Mouse (Mus musculus) lung, embryonic 16.5 days (tissue): ENCODE measurements at regions not wholly inside any gene's neighbourhood (a gene's known extent, or its start where the extent isn't known, plus 50 kb on each side); places are given as distances from the start of the nearest gene placed in this dataset.

ENCODE experiments used
- ATAC-seq: fragments of 200-750 bp; cut with Nextera tagmentation; 2 replicates; pipeline ENCODE4 v1.8.0; 2017; ENCODE audit warnings: low read depth, mild to moderate bottlenecking, moderate library complexity
- H3K27ac ChIP-seq: fragments of 300-500 bp; sonication (generic); 2 replicates; pipeline ENCODE4 v1.5.1; 2014; ENCODE audit warnings: mild to moderate bottlenecking, control low read depth, low read length
- H3K27me3 ChIP-seq: fragments of 300-500 bp; sonication (generic); 2 replicates; pipeline ENCODE4 v1.6.1; 2014; ENCODE audit warnings: low read depth, low read length, mixed read lengths; ENCODE audit not compliant: control insufficient read depth, insufficient read depth
- H3K36me3 ChIP-seq: fragments of 300-500 bp; sonication (generic); 2 replicates; pipeline ENCODE4 v1.6.1; 2014; ENCODE audit warnings: low read length; ENCODE audit not compliant: control insufficient read depth, insufficient read depth
- H3K4me1 ChIP-seq: fragments of 300-500 bp; sonication (generic); replicated peaks from 2 replicates; pipeline ENCODE4 v1.6.1; 2014; ENCODE audit warnings: low read length, mixed read lengths; ENCODE audit not compliant: control insufficient read depth, insufficient read depth
- H3K4me2 ChIP-seq: fragments of 300-500 bp; sonication (generic); 2 replicates; pipeline ENCODE4 v1.6.1; 2014; ENCODE audit warnings: low read depth, low read length, control low read depth
- H3K4me3 ChIP-seq: fragments of 300-500 bp; sonication (generic); 2 replicates; pipeline ENCODE4 v1.5.1; 2014; ENCODE audit warnings: mild to moderate bottlenecking, low read length, control low read depth
- H3K9ac ChIP-seq: fragments of 300-500 bp; sonication (generic); 2 replicates; pipeline ENCODE4 v1.6.1; 2014; ENCODE audit warnings: low read length, control low read depth
- H3K9me3 ChIP-seq: fragments of 300-500 bp; sonication (generic); 2 replicates; pipeline ENCODE4 v1.6.1; 2016; ENCODE audit warnings: low read length; ENCODE audit not compliant: control insufficient read depth
- WGBS: fragments of 180-500 bp; shearing (Covaris S2); extraction: QIAGEN DNeasy Blood & Tissue Kit; methylation state at CpG from one replicate; pipeline ENCODE4 v1.1.7; 2014; 5-methylcytosine and 5-hydroxymethylcytosine counted together

- Histone ChIP-seq H3K9me3 (no peaks in the 10 kb centered on the region), H3K4me3 (peak overlapping the region; percentile 21), H3K9ac (no peak overlapping the region), H3K36me3 (no peaks in the 10 kb centered on the region), H3K4me1 (no peaks in the 10 kb centered on the region), H3K4me2 (peak overlapping the region; percentile 46), H3K27me3 (no peaks in the 10 kb centered on the region), H3K27ac (peak overlapping the region; percentile 78)
- WGBS, result 30% methylated on average over 26 of the region's 26 CpGs
- peak; percentile 91 for ATAC-seq
These were observed 114.9 kb upstream of the Phactr1 start for GRCm38 (mm10) chr13:42565291-42566058.

- Histone ChIP-seq H3K9me3 (no peaks in the 10 kb centered on the region), H3K9ac (no peak overlapping the region), H3K4me1 (0 out of 2 replicates have a peak, but pooled peaks cover 6% of the 10 kb centered on the region), H3K27ac (peak overlapping the region; percentile 49), H3K4me3 (no peak overlapping the region), H3K4me2 (no peak overlapping the region), H3K36me3 (no peaks in the 10 kb centered on the region), H3K27me3 (no peaks in the 10 kb centered on the region)
- WGBS, result 47% methylated on average over 10 of the region's 10 CpGs
- ATAC-seq, result no peak
These were observed 109.6 kb upstream of the Phactr1 start for GRCm38 (mm10) chr13:42570600-42571348.

DNA sequence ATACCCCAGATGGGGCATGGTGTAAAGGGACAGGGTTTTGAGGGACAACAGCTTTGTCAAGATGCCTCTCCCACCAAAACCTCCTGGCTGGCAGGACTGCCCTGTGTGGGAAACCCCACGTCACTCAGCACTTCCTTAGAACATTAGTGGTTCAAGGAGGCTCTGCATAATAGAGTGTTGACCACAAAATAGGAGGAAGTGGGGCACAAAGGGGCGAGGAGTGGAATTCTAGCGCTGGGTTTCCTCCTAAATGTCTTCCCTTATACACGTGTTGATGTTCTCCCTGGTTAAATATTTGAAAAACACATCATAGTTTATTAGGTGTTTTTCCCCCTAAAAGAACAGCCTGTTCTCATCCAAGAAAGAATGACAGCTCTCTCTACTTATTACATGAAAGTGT lies 106.2 kb upstream of the Phactr1 start:
- Histone ChIP-seq H3K27ac (no peak overlapping the region), H3K36me3 (no peaks in the 10 kb centered on the region), H3K9me3 (no peaks in the 10 kb centered on the region), H3K4me2 (no peak overlapping the region), H3K9ac (no peak overlapping the region), H3K4me1 (0 out of 2 replicates have a peak, but pooled peaks cover 6% of the 10 kb centered on the region), H3K27me3 (no peaks in the 10 kb centered on the region), H3K4me3 (no peak overlapping the region)
- peak; percentile 52; the same call in 1 of the 2 replicates for ATAC-seq
- 25% methylated on average over 4 of the region's 4 CpGs for WGBS

- Histone ChIP-seq H3K27ac (no peak overlapping the region), H3K36me3 (no peaks in the 10 kb centered on the region), H3K4me1 (0 out of 2 replicates have a peak, but pooled peaks cover 6% of the 10 kb centered on the region), H3K4me3 (no peak overlapping the region), H3K4me2 (no peak overlapping the region), H3K9ac (no peak overlapping the region), H3K9me3 (no peaks in the 10 kb centered on the region), H3K27me3 (no peaks in the 10 kb centered on the region)
- WGBS, result 26% methylated on average over 16 of the region's 16 CpGs
- ATAC-seq, result no peak
These were observed 104.5 kb upstream of the Phactr1 start for GRCm38 (mm10) chr13:42575725-42576426.

GRCm38 (mm10) chr13:42579471-42579870 lies 101.0 kb upstream of the Phactr1 start:
- no peak overlapping the region for H3K27ac ChIP-seq
- H3K4me3 ChIP-seq, result no peak overlapping the region
- no peaks in the 10 kb centered on the region for H3K9me3 ChIP-seq
- H3K9ac ChIP-seq, result no peak overlapping the region
- 40% methylated on average over 3 of the region's 3 CpGs for WGBS
- H3K4me2 ChIP-seq, result no peak overlapping the region
- H3K27me3 ChIP-seq, result no peaks in the 10 kb centered on the region
- ATAC-seq, result no peak
- H3K36me3 ChIP-seq, result no peaks in the 10 kb centered on the region
- H3K4me1 ChIP-seq, result no peaks in the 10 kb centered on the region

DNA sequence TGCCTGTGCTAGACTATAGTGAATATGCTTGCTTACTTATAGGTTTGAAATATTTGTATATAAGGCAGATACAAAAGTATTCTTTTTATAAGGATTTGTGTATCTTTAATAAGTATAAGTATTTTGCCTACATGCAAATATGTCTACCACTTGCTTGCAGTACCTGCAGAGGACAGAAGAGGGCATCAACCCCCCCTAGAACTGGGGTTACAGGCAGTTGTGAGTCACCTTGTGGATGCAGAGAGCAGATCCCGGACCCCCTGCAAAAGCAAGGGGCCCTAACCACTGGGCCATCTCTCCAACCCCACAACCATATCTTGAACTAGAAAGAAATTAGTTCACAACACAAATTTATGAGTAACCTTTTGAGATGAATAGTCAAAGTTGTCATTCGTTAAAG lies 91.3 kb upstream of the Phactr1 start:
- ATAC-seq, result no peak
- Histone ChIP-seq H3K9me3 (no peaks in the 10 kb centered on the region), H3K4me2 (no peak overlapping the region), H3K36me3 (no peaks in the 10 kb centered on the region), H3K4me1 (no peaks in the 10 kb centered on the region), H3K27ac (no peak overlapping the region), H3K9ac (no peak overlapping the region), H3K4me3 (no peak overlapping the region), H3K27me3 (no peaks in the 10 kb centered on the region)
- 83% methylated on average over 2 of the region's 2 CpGs for WGBS

GRCm38 (mm10) chr13:42589607-42590006 lies 90.8 kb upstream of the Phactr1 start:
- WGBS, result 73% methylated on average over 5 of the region's 5 CpGs
- no peak for ATAC-seq
- H3K9ac ChIP-seq, result no peak overlapping the region
- no peak overlapping the region for H3K4me3 ChIP-seq
- H3K36me3 ChIP-seq, result no peaks in the 10 kb centered on the region
- H3K4me2 ChIP-seq, result no peak overlapping the region
- H3K27me3 ChIP-seq, result no peaks in the 10 kb centered on the region
- H3K9me3 ChIP-seq, result no peaks in the 10 kb centered on the region
- no peak overlapping the region for H3K27ac ChIP-seq
- no peaks in the 10 kb centered on the region for H3K4me1 ChIP-seq

DNA sequence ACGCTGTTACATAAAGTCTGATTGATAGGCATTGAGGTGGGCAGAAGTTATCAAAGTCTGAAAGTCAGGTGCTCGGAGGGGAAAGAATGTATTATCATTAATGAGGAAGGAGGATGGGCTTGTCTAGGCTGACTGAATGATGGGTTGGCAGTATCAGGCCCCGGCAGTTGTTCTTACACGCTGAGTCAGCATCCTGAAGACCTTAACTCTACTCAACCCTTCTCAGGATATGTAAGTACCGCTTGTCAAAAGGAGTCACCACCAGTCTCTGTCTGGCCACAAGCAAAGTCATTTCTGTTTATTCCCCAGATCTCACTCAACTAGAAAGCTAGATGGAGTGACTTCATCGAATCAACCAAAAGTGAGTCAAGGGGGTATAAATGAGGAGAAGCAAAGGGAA lies 90.0 kb upstream of the Phactr1 start:
- no peaks in the 10 kb centered on the region for H3K27me3 ChIP-seq
- H3K36me3 ChIP-seq, result no peaks in the 10 kb centered on the region
- no peak overlapping the region for H3K4me3 ChIP-seq
- no peak overlapping the region for H3K4me2 ChIP-seq
- no peaks in the 10 kb centered on the region for H3K4me1 ChIP-seq
- ATAC-seq, result no peak
- no peak overlapping the region for H3K27ac ChIP-seq
- WGBS, result 77% methylated on average over 6 of the region's 6 CpGs
- no peak overlapping the region for H3K9ac ChIP-seq
- H3K9me3 ChIP-seq, result no peaks in the 10 kb centered on the region

DNA sequence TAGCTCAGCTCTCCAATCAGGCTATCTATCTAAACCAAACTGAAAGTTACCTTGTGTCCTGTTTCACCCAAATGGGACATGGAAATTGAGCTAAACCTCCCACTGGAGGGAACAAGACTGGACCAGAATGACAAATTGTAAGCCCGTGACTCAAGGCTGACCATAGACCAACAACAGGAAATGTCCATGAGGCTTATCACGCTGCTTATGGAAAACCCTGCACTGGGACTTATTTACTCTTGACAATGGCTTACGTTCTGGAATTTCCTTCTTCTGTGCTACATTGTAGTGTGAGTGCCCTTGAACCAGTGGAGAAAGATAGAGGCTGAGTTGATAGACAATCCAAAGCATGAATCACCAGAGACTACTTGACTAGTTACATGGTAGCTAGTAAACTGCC lies 87.5 kb upstream of the Phactr1 start:
- Histone ChIP-seq H3K27ac (no peak overlapping the region), H3K4me2 (no peak overlapping the region), H3K9me3 (no peaks in the 10 kb centered on the region), H3K4me1 (no peaks in the 10 kb centered on the region), H3K36me3 (no peaks in the 10 kb centered on the region), H3K4me3 (no peak overlapping the region), H3K9ac (no peak overlapping the region), H3K27me3 (no peaks in the 10 kb centered on the region)
- 0 out of 2 replicates have a peak, but pooled peaks have one; percentile 51 for ATAC-seq
- WGBS, result 28% methylated on average over 3 of the region's 3 CpGs
